Mouse (Mus musculus): Measurements from ENCODE around the gene Pon3. TPM values are rescaled to one million over a fixed set of nuclear protein-coding genes. Genes with fewer than 3 reads are reported as not detected.
A peak's percentile ranks its signal among the peaks of the same experiment; 100 is the strongest.

Pon3 gene
- polyA plus RNA-seq, 1 experiment from 2014 or later = 4.1 TPM

DNA sequence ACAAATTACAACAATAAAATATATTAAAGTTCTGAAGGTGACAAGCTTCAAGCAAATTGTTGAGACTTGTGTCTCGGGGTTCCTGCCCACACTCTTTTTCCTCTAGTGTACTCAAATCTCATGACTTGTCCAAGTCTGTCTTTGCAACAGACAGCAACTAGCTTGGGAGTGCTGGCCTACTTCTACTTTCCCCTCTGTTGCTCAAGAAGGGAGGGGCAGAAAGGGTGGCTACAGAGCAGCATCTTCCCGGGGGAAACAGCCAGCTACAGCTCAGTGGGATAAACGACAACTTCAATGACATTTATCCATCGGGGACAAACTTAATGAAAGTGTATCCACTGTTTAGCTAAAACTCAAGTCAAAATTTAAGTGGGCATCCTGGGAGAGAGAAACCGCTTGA, 36.8 kb upstream of the Pon3 start:
- no peak for DNase-seq (ENCODE audit: low spot score)
- H3K4me3 ChIP-seq (ENCODE audit: low read depth, low read length) = no peak overlapping the region
- no peak overlapping the region for H3K4me2 ChIP-seq (ENCODE audit: low read length)
- H3K9me3 ChIP-seq (replicated peaks; ENCODE audit: control insufficient read depth, low read length) = no peaks in the 10 kb centered on the region
- no peaks in the 10 kb centered on the region for H3K27me3 ChIP-seq (replicated peaks; ENCODE audit: control insufficient read depth, insufficient read depth, low read length)
- WGBS = 83% methylated on average over 5 of the region's 5 CpGs
- no peak overlapping the region for H3K9ac ChIP-seq (ENCODE audit: low read length)
- no peak overlapping the region for H3K27ac ChIP-seq (ENCODE audit: low read depth, low read length)
- ATAC-seq = no peak
- H3K36me3 ChIP-seq (ENCODE audit: control insufficient read depth, insufficient read depth, low read length) = no peaks in the 10 kb centered on the region
- 0 out of 2 replicates have a peak, but pooled peaks cover 4% of the 10 kb centered on the region for H3K4me1 ChIP-seq (ENCODE audit: control insufficient read depth, insufficient read depth, low read length)

DNA sequence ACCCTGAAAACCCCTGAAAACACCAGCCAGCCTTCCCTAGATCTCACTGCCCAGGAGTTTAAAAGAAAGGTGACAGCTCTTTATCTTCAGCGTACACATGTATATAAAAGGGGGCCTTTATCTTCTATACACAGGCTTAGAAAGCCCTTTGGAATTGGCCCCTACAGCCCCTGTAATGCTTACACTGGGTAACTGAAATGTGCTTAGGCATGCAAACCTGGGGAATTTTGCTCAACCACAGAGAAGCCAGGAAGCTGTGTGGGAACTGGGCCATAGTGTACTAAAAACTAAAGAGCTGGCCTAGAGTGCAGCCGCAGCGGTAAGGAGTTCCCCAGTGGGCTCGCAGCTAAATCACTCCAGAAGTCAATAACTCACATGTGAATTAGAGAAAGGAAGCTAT, 35.4 kb upstream of the Pon3 start:
- H3K36me3 ChIP-seq (ENCODE audit: control insufficient read depth, insufficient read depth, low read length) = no peaks in the 10 kb centered on the region
- H3K4me3 ChIP-seq (ENCODE audit: low read depth, low read length) = no peak overlapping the region
- no peaks in the 10 kb centered on the region for H3K27me3 ChIP-seq (replicated peaks; ENCODE audit: control insufficient read depth, insufficient read depth, low read length)
- no peak overlapping the region for H3K4me2 ChIP-seq (ENCODE audit: low read length)
- DNase-seq (ENCODE audit: low spot score) (no peak), ATAC-seq (no peak)
- WGBS = 75% methylated on average over 4 of the region's 4 CpGs
- H3K9ac ChIP-seq (ENCODE audit: low read length) = no peak overlapping the region
- no peak overlapping the region for H3K27ac ChIP-seq (ENCODE audit: low read depth, low read length)
- no peaks in the 10 kb centered on the region for H3K4me1 ChIP-seq (ENCODE audit: control insufficient read depth, insufficient read depth, low read length)
- no peaks in the 10 kb centered on the region for H3K9me3 ChIP-seq (replicated peaks; ENCODE audit: control insufficient read depth, low read length)

DNA sequence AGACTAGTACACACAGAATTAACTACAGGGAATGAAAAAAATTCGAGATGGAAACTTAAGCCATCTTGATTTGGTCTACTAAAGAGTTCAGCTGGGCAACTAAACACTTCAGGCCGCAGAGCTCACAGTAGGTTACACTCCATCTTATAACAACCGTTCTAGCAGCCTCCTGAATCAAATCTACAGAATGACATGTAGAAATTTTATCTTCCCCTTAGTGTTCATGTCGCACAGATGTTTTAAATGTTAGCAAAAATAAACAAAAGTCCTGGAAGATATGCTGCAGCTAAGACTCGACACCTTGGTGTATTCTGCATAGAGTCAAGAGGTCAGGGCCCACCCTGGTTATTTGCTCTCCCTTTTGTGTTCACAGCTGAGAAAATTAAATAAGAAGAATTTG, 31.8 kb upstream of the Pon3 start:
- H3K27me3 ChIP-seq (replicated peaks; ENCODE audit: control insufficient read depth, insufficient read depth, low read length) = no peaks in the 10 kb centered on the region
- no peak overlapping the region for H3K4me2 ChIP-seq (ENCODE audit: low read length)
- H3K27ac ChIP-seq (ENCODE audit: low read depth, low read length) = no peak overlapping the region
- no peaks in the 10 kb centered on the region for H3K36me3 ChIP-seq (ENCODE audit: control insufficient read depth, insufficient read depth, low read length)
- H3K9ac ChIP-seq (ENCODE audit: low read length) = no peak overlapping the region
- DNase-seq (ENCODE audit: low spot score) = no peak
- ATAC-seq = no peak
- no peaks in the 10 kb centered on the region for H3K9me3 ChIP-seq (replicated peaks; ENCODE audit: control insufficient read depth, low read length)
- H3K4me3 ChIP-seq (ENCODE audit: low read depth, low read length) = no peak overlapping the region
- 89% methylated on average over 5 of the region's 5 CpGs for WGBS
- H3K4me1 ChIP-seq (ENCODE audit: control insufficient read depth, insufficient read depth, low read length) = no peaks in the 10 kb centered on the region

DNA sequence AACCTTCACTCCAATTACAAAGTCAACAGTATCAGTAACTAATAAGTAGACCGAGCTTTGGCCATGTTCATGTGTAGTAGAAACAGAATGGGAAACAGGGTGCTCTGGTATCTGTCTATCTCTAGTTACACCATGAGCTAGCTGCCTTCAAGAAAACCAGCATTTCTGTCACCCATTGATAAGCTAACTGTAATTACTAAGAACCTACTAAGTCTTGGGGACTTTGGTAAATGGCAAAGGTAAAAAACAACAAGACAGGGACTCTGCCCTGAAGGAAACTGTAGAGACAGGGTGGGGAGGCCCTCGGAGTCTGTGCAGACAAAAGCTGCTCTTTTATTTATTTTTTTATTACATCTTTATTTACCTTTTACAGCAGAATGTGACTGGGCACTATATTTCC, 31.3 kb upstream of the Pon3 start:
- no peaks in the 10 kb centered on the region for H3K27me3 ChIP-seq (replicated peaks; ENCODE audit: control insufficient read depth, insufficient read depth, low read length)
- H3K9me3 ChIP-seq (replicated peaks; ENCODE audit: control insufficient read depth, low read length) = no peaks in the 10 kb centered on the region
- no peaks in the 10 kb centered on the region for H3K36me3 ChIP-seq (ENCODE audit: control insufficient read depth, insufficient read depth, low read length)
- no peak for DNase-seq (ENCODE audit: low spot score)
- H3K4me2 ChIP-seq (ENCODE audit: low read length) = no peak overlapping the region
- H3K9ac ChIP-seq (ENCODE audit: low read length) = no peak overlapping the region
- H3K27ac ChIP-seq (ENCODE audit: low read depth, low read length) = no peak overlapping the region
- no peak for ATAC-seq
- H3K4me3 ChIP-seq (ENCODE audit: low read depth, low read length) = no peak overlapping the region
- 90% methylated on average over 2 of the region's 2 CpGs for WGBS
- no peaks in the 10 kb centered on the region for H3K4me1 ChIP-seq (ENCODE audit: control insufficient read depth, insufficient read depth, low read length)

DNA sequence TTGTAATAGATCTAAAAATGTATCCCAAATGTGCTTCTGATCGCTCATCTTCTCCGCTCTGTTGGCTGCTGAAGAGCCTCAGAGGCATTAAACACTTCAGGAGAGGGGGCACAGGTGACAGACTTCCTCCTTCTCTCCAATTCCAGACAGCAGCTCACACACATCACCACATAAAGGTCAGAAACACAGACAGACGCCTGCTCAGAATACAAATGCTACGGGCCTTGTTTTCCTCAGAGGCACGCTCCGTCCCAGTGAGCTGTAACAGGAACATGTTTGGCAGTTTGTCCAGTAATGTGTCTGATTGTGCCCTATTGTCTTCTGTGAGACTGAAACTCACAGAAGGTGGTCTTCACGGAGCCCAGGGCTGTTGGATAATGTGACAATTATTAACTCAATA, 26.3 kb upstream of the Pon3 start:
- 0 out of 2 replicates have a peak, but pooled peaks have one; percentile 23 for ATAC-seq
- no peaks in the 10 kb centered on the region for H3K36me3 ChIP-seq (ENCODE audit: control insufficient read depth, insufficient read depth, low read length)
- H3K4me2 ChIP-seq (ENCODE audit: low read length) = no peak overlapping the region
- no peaks in the 10 kb centered on the region for H3K9me3 ChIP-seq (replicated peaks; ENCODE audit: control insufficient read depth, low read length)
- 56% methylated on average over 7 of the region's 7 CpGs for WGBS
- peak; percentile 23 for DNase-seq (ENCODE audit: low spot score)
- no peak overlapping the region for H3K27ac ChIP-seq (ENCODE audit: low read depth, low read length)
- no peaks in the 10 kb centered on the region for H3K4me1 ChIP-seq (ENCODE audit: control insufficient read depth, insufficient read depth, low read length)
- H3K27me3 ChIP-seq (replicated peaks; ENCODE audit: control insufficient read depth, insufficient read depth, low read length) = no peaks in the 10 kb centered on the region
- no peak overlapping the region for H3K4me3 ChIP-seq (ENCODE audit: low read depth, low read length)
- H3K9ac ChIP-seq (ENCODE audit: low read length) = no peak overlapping the region

DNA sequence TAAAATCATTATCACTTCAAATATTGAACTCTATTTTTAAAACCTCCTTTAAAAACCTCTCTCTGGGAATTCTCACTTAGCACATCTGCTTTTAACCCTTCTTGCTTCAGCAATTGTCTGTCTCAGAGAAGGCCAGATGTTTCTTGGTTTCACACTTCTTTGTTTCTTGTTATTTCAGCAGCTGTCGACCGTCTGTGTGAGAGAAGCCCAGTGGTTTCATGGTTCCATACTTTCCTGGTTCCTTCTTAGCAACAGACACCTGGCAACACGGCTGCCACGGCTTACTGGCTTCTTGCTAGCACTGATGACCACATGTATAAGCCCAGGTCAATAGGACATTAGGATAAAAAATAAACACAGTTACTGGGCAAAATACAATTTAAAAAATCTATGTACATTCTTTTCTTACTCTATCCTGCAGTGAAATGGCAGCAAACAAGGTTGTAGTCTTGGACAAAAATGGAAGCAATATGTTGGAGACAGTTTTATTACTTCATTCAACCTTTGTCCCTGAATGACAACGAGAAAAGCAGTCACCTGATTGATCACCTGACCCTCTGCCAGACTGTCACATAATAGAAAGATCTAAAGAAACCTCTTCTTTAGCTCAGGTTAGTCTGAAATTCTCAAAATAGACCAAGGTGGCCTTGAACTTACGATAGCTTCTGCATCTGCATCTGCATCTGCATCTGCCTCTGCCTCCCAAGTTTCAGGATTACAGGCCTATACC, 24.7 kb upstream of the Pon3 start:
- DNase-seq (ENCODE audit: low spot score) (no peak), ATAC-seq (no peak)
- H3K4me2 ChIP-seq (ENCODE audit: low read length) = no peak overlapping the region
- H3K4me1 ChIP-seq (ENCODE audit: control insufficient read depth, insufficient read depth, low read length) = no peaks in the 10 kb centered on the region
- H3K9me3 ChIP-seq (replicated peaks; ENCODE audit: control insufficient read depth, low read length) = no peaks in the 10 kb centered on the region
- WGBS = 79% methylated on average over 6 of the region's 6 CpGs
- no peak overlapping the region for H3K27ac ChIP-seq (ENCODE audit: low read depth, low read length)
- H3K4me3 ChIP-seq (ENCODE audit: low read depth, low read length) = no peak overlapping the region
- no peak overlapping the region for H3K9ac ChIP-seq (ENCODE audit: low read length)
- no peaks in the 10 kb centered on the region for H3K27me3 ChIP-seq (replicated peaks; ENCODE audit: control insufficient read depth, insufficient read depth, low read length)
- H3K36me3 ChIP-seq (ENCODE audit: control insufficient read depth, insufficient read depth, low read length) = 0 out of 2 replicates have a peak, but pooled peaks cover 4% of the 10 kb centered on the region

DNA sequence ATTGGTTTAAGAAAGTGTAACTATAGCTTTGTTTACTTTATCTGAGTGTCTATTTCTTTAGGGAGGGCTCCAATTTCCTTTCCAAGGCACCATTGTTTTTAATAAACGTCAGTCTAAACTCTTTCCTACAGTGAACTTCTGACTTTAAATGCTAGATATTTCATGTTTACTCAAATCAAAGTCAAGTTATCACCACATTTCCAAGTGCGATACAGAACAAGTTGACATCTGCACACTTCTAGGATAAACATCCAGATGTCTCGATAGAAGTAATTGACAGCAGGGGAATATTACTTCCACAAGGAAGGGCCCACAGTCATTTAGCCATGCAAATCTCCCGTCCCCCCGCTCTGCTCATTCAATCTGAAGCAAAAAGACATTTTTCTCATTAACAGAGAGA, 21.9 kb upstream of the Pon3 start:
- Histone ChIP-seq H3K9ac (ENCODE audit: low read length) (no peak overlapping the region), H3K9me3 (replicated peaks; ENCODE audit: control insufficient read depth, low read length) (no peaks in the 10 kb centered on the region), H3K4me1 (ENCODE audit: control insufficient read depth, insufficient read depth, low read length) (no peaks in the 10 kb centered on the region), H3K27ac (ENCODE audit: low read depth, low read length) (no peak overlapping the region), H3K27me3 (replicated peaks; ENCODE audit: control insufficient read depth, insufficient read depth, low read length) (no peaks in the 10 kb centered on the region), H3K4me3 (ENCODE audit: low read depth, low read length) (no peak overlapping the region), H3K4me2 (ENCODE audit: low read length) (no peak overlapping the region), H3K36me3 (ENCODE audit: control insufficient read depth, insufficient read depth, low read length) (0 out of 2 replicates have a peak, but pooled peaks cover 5% of the 10 kb centered on the region)
- ATAC-seq (no peak), DNase-seq (ENCODE audit: low spot score) (no peak)
- 47% methylated on average over 5 of the region's 5 CpGs for WGBS

DNA sequence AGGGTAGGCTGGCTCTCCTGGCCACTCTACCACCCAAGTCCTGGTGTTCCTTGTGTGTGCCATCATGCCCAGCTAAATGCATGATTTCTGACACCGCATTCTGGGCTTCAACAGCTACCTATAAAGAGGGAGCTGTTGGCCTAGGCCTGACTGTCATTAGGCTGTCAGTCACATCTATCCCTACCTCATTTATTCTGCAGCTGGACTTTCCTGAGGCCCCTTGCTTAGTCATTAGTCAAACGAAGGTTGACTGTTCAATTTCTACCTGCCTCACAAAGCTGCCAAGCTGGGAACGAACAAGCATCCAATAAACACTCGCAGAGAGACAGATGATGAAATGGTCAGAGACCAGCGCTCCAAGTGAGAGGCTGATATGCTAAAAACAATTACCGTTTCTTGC, 13.6 kb upstream of the Pon3 start:
- WGBS = 69% methylated on average over 6 of the region's 6 CpGs
- no peaks in the 10 kb centered on the region for H3K9me3 ChIP-seq (replicated peaks; ENCODE audit: control insufficient read depth, low read length)
- H3K36me3 ChIP-seq (ENCODE audit: control insufficient read depth, insufficient read depth, low read length) = 0 out of 2 replicates have a peak, but pooled peaks cover 5% of the 10 kb centered on the region
- no peak overlapping the region for H3K4me2 ChIP-seq (ENCODE audit: low read length)
- H3K27me3 ChIP-seq (replicated peaks; ENCODE audit: control insufficient read depth, insufficient read depth, low read length) = no peaks in the 10 kb centered on the region
- H3K4me3 ChIP-seq (ENCODE audit: low read depth, low read length) = no peak overlapping the region
- no peak for ATAC-seq
- H3K9ac ChIP-seq (ENCODE audit: low read length) = no peak overlapping the region
- no peak for DNase-seq (ENCODE audit: low spot score)
- H3K27ac ChIP-seq (ENCODE audit: low read depth, low read length) = no peak overlapping the region
- H3K4me1 ChIP-seq (ENCODE audit: control insufficient read depth, insufficient read depth, low read length) = no peaks in the 10 kb centered on the region

DNA sequence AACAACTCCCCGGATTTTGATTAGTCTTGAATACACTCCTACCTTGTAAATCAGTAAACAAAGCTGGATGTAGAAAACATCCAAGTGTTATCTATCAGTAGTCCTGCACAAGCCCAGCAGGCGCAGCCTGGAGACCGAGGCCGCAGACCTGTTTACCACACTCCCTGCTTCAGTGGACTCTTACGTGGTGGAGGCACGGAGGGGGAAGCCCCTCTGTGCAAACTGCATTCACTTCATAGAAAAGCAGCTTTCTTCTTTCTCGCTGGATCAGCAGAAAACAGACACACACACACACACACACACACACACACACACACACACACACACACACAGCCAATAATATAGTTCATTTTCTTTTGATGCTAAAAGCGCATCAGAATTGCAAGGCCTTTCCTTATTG, 8.7 kb upstream of the Pon3 start:
- Histone ChIP-seq H3K4me1 (ENCODE audit: control insufficient read depth, insufficient read depth, low read length) (no peaks in the 10 kb centered on the region), H3K36me3 (ENCODE audit: control insufficient read depth, insufficient read depth, low read length) (no peaks in the 10 kb centered on the region), H3K9ac (ENCODE audit: low read length) (no peak overlapping the region), H3K4me2 (ENCODE audit: low read length) (no peak overlapping the region), H3K4me3 (ENCODE audit: low read depth, low read length) (no peak overlapping the region), H3K27me3 (replicated peaks; ENCODE audit: control insufficient read depth, insufficient read depth, low read length) (no peaks in the 10 kb centered on the region), H3K9me3 (replicated peaks; ENCODE audit: control insufficient read depth, low read length) (no peaks in the 10 kb centered on the region), H3K27ac (ENCODE audit: low read depth, low read length) (no peak overlapping the region)
- DNase-seq (ENCODE audit: low spot score) (no peak), ATAC-seq (no peak)
- 69% methylated on average over 8 of the region's 8 CpGs for WGBS
